Mouse (Mus musculus) retina, postnatal 7 days (tissue): ENCODE data around the gene Cyth1.

Source experiments
- DNase-seq: peaks from one replicate; pipeline ENCODE4 v3.0.0-alpha.2; 2012; ENCODE audit warnings: low read depth, low spot score

Cyth1 gene

DNA sequence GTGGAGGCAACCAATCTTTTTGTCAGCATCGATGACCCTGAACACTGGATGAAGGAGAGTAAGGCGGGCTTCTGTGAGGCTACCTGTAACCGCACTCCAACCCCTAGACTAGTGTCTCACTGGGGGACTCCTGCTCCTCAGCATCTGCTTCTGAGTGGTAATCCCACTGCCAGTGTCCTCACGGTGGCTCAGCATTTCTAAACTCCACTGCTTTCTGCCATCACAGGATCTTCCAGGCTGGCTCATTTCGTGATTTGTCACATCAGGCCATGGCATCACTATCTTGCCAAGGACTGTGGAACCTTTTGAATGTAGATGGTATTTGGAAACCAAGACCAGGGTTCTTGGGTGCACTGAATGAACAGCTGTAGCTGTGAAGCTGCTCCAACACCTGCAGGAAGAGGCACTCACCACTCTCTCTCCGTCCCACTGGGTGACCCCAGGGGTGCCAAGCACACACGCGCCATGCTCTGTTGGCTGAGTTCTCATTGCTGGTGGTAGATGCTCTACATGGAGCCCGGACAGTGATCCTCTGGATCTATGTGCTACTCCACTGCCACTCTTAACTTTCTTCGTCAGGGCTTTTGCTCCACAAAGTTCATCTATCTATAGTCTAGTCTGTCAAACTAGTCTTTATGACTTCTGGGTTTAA is 24.9 kb downstream of the Cyth1 start:
- no peak for DNase-seq

DNA sequence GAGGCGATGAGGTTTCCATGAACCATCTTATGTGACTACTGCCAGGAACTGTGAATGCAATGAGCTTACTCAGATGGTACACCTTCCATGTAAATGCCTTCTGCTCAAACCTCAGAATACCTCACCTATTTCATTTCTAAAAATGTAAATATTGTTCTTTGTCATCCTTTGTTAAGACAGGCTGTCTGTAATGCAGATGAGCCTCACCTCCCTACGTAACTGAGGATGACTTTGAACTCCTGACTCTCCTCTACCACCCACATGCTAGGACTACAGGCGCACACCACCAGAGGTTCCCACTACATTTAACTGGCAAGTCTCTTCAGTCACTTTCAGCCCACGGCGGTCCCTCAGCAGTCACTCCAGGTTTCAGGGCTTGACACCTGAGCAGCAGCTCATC is 25.5 kb downstream of the Cyth1 start:
- DNase-seq: no peak

DNA sequence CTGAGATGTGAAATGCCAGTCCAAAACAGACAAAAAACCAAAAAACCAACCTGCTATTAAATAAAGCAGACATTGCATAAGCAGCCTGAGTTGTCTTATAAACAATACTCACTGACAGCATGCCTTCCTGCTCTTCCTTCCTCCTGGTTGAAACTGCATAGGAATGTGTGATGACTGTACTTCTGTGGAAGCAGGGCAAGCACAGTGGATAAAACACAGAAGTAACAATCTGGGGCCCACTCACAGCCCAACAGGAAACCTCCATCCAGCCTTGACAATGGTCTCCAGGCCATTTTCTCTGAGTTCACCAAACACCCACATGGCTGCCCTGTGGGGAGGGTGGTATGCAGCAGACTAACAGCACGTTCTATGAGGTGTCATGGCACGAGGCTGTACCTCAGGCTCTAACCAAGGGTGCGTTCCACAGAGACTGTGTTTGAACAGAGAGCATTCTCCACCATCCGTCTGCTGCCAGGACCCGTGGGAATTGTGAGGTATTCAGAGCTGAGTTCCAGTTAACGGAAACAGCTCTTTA is 26.0 kb downstream of the Cyth1 start:
- DNase-seq: no peak

DNA sequence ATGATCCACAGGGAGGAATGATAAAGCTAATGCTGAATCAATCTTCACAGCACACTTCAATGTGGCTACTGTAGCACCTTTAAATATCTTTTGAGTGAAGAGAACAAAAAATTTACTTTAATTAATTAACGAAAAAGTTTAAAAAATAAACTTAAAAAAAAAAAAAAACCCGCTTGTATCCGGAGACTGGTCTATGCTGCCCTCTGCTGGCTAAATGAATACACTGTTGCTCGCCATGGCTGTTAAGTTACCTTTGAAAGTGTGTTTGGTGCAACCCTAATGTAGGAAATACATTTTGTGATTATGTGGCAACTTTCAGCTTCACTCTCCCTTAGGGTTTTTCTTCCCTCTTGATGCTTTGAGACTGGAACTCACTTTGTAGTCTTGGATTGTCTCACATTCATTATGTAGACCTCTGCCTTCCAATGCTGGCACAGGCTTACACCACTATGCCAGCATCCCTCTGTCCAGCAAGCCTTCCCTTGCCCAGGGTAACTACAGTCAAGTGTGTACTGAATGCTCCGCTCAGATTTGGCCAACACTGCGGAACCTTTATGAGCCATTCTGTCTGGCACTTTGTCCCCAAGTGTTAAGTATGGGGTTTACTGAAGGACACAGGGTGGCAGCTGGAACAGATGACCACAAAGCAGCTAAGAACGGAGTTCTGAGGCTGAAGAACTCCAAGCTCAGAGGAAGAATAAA is 27.7 kb downstream of the Cyth1 start:
- DNase-seq: no peak

DNA sequence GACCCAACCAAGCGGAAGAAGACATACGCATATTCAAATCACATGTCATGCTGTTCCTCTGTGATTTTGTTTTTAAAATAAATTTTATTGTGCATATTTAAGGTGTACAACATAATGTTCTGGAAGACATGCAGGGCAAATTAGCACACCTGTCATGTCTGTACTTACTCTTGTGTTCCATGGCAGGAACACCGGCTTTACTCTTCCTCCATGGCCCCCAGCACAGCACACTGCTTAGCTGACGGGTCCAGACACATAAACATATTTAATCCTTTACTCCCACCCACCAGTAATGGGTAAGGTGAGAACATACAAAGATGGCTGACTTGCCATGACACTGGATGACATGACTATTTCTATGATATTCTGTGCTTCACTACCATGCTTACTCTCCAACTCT is 29.3 kb downstream of the Cyth1 start:
- DNase-seq: no peak

DNA sequence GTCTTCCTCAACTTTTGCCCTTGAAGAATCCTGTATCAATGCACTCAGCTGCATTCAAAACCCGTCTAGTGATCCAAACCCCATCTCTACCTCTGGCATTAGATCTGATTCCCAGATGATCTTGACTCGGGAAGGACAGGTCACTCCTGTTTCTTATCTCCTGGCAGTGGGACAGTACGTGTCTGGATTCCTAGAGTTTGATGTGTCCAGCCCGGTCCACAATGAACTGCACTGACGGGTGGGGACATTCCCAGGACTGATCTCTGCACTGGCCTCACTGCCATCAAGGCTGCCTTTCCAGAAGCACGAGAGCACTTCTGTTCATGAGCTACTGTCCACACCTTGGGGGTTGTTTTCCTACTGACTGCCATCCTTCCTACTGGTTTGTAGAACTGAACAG is 31.9 kb downstream of the Cyth1 start:
- DNase-seq: no peak

DNA sequence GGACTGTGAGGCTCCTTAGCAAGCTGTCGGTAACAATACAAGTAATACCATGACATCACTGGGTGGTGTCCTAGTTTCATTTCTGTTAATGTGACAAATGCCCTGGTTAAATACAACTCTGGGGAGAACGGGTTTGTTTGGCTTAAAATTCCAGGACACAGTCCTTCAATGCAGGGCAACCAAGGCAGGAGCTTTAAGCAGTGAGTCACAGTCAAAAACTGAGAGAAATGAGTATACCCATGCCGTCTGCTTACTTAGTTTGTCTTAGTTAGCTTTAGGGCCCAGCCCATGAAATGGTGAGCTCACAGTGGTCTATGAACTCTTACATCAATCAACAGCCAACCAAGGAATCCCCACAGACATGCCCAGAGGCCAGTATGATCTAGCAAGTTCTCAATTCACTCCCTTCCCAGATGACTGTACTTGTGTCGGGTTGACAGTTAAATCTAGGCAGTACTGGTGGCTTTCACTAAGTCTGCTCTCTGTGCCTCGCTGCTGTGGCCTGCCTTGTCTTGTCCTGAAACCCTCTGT is 32.4 kb downstream of the Cyth1 start:
- no peak for DNase-seq

DNA sequence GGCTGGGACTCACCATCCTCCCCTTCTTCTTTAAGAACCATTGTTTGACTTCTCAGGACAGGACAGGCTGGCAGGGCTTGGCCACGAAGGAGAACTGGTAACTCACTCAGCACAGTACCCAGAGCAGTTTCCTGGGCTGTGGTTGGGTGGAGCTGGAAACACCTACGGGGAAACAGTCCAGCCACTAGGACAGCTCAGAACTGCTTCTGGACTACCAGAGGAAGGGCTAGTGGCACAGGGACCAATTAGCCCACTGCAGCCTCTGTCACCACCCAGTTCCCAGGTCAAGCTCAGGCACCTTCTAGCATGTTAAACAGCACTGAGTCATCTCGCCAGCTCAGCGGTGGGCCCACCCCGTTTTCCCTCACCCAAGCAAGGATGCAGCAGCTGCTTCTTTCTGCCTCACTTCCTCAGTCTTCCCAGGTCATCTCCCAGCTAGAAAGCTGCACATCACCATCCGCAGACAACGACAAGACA is 35.7 kb downstream of the Cyth1 start:
- no peak for DNase-seq

DNA sequence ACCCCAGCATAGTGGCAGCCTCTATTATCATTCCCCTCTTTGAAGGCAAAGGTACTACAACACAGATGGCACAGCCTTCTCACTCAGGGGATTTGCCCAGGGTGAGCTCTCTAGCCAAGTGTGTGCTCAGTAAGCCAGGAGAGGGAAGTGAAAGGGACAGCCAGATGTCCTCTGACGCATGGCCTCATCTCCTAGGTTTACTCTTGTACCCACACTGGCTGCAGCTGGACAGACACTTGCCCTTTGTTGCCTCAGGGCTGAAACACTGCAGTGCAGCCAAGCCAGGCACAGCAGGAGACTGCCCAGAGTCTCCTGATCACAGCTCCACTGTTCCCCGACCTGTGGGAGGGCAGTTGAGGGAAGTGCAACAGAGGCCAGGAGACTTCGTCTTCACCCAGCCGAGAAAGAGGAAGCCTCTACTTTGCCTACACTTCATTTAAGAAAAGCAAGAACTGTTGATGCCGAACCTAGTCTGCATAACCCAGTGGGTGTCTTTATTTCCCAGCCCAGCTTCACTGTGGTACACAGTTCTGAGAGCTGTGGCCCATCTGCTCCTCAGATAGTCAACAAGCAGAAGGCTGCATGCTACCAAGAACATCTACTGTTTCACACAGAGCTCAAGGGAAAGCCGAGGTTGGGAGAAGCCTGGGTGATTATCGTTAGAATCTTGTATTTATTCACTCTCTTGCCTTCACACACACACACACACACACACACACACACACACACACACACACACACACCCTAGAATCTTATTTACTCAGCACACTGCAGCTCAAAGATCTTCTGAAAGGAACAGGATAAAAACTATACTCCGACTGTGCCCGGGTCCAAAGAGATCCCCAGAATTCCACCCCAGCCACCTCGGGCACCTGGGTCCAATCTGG is 36.4 kb downstream of the Cyth1 start:
- no peak for DNase-seq

DNA sequence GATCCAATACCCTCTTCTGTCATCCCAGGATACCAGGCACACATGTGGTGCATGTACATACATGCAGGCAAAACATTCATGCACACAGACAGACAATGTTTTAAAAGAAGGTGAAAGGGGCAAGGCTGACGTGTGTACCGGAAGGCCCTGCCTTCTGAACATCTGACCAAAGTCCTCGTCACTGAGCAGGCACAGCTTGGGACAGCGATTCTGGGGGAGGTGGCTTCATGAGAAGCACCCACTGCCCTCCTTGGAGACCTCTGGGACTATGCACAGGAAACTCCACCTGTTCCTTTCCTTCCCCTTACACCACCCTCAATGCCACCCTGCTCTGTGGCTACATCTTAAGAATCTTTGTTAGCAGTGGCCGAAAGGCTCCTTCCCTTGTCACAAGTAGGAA is 37.4 kb downstream of the Cyth1 start:
- no peak for DNase-seq

DNA sequence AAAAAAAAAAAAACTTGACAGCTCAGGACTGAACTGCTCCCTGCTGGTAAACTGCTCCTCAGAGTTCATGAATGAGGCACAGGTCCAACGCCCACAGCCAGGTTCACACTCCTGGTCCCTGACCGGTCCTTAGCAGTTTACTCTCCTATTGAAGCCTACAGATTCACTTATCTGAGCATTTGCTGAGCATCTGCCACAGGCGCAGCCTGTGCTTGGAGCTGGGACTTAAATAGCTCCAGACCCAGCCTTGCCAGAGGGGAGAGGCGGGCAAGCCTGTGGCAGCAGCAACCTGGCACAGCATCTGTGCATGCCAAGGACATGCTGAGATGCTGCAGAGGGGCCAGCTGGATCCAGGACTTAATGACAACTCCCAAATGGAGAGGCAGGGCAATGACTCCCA is 38.3 kb downstream of the Cyth1 start:
- DNase-seq: no peak

DNA sequence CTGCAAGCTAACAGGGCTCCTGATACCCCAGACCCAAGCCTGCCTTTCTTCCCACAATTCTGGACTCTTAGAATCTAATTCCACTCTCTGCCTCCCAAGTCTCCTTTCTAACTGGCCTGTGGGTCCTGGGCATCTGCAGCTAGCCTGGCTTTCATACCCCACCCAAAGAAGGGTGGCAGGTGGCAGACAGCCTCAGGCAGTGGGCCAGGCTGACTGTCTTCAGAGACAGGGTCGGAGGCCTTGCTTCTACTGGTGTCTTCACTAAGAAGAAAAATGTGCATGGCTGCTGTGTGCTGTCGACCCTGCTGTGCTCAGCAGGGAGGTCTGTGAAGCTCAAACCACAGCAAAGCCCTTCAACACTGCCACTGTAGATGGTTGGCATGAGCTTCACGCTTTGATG is 39.0 kb downstream of the Cyth1 start:
- no peak for DNase-seq

DNA sequence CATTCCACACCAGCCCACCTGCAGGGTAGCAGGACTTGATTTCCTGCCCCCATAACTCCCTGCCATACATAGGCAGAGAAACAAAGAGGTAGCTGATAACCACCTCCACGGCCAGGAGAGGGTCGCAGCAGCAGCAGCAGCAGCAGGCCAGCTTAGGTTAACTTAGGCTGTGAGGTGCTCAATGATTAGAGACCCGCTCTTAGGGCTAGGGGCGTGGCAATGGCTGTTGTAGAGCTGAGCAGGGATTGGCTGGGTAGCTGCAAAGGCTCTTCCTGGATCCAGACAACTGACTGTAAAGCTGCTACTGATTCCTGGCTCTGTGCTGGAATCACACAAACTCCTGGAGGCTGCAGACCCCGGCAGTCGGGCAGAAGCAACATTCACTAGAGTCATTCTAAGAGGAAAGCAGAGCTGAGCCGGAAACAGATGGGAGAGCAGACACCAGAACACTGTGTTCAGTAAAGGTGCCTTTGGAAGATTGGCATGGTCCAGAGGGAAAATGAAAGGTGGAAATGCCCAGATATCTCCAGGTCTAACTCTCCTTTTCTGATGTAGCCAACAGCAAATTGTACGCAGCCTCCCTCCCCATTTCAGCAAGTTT is 39.6 kb downstream of the Cyth1 start:
- DNase-seq: no peak

DNA sequence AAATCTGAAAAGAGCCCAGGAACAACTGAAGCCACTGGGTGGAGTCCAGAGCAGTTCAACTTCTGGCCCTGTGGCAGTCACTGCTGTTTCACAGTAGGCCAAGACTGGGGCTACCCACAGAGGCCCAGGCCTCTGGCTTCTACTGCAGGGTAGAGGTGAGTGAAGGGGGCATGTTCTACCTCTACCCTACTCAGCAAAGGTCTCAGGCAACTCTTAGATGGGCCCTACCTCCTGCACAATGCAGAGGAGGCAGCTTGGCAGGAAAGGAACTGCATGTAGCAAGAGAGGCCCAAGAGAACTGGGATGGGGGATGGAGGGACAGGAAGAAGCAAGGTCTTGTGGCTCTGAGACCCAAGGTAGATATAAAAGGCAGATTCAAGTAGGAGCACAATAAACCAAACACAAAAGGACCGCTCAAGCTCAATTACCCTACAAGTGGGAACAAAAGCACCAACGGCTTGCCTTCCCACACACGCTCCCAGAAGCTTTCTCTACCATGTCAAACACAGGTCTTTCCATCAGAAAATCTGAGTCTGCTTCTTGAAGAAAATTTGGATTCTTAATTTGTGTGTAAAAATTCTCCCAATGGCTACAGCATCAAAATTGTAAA is 40.9 kb downstream of the Cyth1 start:
- DNase-seq: no peak

DNA sequence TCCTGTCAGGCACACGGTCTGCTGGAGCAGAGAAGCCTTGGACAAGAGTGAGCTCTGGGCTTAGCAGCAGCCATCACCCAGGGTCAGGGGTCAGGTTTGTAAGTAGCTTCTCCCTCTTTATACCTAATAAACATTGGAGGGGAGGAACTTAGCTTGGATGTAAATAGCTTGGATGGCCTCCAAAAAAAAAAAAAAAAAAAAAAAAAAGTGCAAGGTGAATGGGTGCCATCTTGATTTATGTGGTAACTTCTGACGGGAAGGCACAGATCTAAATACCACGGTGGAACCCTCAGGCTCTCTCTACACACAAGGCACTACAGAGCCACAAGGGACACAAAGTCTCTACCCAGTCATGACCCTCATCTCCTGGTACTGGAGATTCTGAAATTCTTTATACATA is 42.1 kb downstream of the Cyth1 start:
- no peak for DNase-seq

DNA sequence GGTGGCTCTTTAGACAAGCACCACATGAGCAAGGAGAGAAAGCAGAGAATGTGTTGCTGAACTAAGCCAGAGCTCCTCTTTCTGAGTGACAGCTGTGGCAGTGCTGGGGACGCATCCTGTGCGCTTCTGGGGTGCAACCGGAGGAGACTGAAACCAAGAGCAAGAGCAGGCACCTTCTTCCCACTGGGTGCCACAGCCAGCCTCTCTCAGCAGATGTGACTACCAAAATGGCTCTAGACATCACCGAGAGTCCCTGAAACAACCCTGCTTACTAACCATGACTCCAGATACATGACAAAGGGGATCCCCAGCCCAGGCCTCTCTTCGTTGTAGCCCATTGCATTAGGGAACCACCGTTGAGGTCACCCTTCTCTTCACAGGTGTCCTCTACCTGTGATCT is 44.9 kb downstream of the Cyth1 start:
- DNase-seq: no peak

DNA sequence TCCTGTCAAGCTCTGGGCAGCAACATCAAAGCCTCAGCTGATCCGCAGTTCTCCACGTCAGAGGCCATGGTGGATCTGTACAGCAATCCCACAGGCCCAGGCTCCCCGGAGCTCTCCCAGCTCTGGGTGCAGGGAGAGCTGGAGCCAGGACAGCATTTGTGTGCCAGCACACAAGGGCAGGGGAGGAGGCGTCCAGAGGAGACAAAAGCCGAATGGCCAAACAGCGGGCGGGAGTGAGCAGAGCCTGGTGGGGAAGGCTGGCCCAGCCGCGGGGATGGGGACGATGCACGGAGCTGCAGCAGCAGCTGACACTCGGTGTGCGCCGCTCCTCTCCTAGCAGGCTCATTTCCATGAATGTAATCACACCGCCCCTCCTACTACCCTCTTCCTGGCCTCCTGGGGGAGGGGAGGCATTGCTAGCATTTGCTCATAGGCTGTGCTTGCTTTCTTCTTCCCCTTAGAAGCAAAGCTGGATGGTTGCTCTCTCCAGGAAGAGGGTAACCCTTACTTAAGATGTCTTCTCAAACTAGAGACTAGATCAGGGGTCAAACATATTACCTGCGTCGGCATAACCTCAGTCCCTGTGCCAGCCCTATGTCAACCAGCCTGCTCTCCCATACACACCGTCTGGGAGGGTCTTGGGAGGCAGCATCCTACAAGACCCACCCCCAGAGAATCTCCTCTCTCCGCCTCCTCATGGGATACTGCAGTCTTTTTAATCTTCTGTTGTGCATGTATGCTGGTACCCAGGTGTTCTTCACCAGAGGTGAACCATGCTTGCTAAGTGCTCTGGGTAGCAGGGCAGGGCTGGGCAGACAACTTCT is 45.8 kb downstream of the Cyth1 start:
- no peak for DNase-seq

DNA sequence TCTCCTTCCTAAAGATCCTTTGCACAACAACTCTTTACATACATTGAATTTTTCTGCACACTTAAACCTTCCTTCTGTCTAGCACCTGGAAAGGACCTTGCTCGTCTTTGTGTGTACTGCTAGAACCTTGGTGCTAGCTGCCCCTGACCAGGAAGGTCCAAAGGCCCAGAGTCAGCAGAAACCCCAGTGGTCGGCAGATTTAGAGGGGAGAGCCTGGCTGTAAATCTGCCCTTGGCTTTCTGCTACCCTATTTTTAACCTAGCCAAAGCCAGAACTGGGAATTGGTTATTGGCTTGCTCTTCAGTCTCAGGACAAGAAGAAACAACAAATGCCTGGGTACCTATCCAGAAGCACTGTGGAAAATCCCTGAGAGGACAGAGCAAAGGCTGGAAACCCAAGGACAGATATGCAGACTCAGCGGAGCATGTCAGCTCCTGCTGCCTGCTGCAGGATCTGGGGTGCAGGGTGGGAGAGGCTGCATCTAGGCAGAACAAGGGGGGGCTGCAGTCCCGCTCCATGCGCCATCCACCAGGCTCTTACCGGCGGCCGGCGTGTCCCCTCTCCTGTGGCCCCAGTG is 46.5 kb downstream of the Cyth1 start:
- DNase-seq: no peak

DNA sequence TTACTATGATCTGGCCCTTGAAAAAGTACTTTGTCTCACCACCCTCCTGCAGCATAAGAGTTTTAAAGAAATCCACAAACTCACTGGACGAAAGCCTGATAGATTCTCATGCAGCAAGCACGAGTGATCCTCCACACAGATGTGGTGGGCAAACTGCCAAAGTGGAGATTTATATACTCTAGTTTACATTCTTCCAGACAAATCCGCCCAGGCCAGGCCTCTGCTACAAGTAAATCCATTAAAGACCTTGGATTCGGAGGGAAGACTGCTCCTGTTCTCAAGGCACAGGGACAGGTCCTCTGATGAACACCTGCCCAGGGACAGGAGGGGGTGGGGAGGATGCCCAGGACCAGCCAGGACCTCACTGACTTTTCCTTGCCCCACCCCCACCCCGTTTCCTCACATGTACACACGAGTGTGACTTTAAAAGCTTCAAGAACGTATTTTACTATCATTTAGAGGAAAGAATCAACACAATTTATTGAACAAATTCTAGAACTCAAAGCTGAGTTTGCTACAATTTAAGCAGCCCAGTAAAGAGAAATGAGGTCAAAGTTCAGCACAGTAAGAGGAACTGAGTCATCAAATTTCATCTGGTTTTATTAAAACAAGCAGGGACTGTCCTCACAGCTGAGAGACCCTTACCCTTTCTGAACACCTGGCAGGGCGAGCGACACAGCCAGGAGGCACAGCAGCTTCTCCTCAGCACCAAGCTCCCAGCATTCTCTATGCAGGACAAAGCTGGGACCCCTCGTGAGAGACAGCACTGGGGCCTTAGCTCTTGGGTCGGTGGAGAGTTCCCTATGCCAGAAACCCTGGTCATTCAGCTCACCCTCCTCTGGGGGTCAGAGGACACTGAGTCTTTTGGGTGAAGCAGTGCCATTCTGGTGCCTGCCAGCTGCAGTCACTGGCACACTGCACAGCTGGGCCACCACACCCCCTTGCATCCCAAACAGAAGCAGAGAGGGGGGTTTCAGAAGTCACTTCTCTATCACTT is 47.3 kb downstream of the Cyth1 start:
- DNase-seq: no peak
